Mouse (Mus musculus) spleen, postnatal 14 days (tissue): Measurements from ENCODE around the gene Gm19402.

Source experiments
- DNase-seq, 2 experiments: peaks; one replicate each; pipeline ENCODE4 v3.0.0; 2021 to 2022; ENCODE audit warnings: low spot score in 2 of 2

The Gm19402 gene

DNA sequence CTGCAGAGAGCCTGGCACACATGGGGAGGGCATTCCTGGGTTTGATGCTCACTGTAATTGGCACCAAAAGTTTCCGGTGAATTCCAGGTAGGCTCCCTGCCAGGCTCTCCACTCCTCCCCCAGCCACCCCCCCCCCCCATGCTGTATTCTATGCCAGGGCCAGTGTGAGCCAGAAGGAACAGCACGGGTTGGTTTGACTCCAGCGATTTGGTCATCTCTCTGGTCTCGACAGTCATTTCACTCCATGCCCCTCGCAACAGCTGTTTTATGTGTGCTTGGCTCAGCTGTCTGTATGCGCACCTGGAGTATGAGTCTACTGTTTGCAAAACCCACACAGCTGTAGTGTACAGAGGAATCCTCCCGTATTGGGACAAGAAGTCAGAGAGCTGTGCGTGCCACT is 24.2 kb downstream of the Gm19402 start:
- no peak for DNase-seq

DNA sequence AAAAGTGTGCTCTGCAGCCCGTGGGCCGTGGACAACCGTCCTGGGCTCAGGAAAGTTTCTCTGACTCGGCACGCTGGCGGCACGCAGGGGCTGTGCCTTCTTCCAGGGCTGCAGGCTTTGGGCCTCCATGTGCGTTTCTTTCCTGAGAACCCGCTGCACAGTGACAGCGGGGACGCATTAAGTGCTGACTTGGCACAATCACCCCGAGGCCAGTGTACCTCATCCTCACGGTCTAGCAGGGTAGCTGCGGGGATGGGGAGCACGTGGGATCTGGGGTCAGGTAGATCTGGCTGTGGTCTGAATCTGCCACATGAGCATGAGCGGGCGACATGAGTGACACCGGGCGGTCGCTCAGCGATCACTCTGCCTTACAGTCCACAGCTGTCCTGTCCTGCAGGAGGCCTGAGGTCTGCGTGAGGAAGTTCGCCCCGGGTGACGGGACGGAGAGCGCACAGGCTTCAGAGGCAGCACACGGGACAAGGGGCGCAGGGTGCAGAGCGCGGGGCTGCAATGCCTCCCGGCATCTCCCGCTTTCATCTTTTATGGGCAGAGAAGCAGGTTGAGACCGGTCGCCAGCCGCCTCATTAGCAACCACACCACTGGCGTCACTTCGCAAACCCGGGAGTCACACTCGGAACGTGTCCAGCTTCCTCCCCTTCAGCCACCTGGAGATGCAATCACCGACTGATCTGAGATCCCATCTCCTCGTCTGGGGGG is 26.4 kb downstream of the Gm19402 start:
- DNase-seq: no peak

DNA sequence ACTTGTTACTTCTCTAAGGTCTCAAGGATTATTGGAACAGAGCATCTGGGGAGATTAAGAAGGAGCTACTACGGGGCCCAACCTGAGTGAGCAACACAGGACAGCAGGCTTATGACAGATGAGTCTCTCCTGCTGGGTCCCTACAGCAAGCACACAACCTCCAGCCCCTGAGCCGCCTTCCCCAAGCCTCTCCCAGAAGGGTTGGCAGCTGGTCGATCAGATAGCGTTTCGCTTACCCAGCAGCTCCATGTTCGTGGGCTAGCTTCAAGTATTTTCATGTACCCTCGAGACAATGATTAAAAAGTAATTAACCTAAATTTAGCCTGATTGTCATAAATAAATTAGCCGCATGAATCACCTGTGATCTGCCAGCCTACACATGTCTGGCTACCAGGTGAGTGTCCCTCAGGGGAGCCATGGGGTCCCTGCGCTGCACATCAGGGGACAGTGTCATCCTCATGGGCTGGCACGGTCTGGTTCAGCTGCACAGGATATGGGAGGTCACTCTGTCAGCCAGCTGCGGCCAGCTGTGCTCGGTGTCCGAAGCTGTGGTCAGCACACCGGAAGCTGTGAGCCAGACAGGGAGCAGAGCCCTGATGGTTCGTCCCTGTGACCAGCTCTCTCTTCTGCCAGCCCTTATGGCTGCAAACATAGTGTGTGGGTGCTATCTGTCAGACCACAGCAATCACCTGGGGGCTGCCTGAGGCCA is 32.1 kb downstream of the Gm19402 start:
- no peak for DNase-seq

DNA sequence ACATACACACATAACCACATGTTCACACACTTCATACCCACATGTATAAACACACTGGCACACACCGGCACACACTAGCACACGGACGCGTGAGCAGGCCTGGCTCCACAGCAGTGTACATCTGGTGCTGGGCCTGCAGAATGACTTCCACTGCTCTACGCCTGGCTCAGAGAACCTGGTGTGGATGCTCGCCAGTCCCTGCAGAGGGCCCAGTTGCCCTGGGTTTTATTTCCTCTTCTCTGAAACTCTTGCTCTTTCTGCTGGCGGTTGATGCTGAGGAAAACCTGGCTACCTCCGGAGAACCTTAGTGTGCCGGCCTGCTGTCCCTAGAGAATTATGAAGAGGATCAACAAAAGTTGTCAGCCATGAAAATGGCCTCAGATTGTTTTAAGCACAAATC is 38.5 kb downstream of the Gm19402 start:
- no peak for DNase-seq

DNA sequence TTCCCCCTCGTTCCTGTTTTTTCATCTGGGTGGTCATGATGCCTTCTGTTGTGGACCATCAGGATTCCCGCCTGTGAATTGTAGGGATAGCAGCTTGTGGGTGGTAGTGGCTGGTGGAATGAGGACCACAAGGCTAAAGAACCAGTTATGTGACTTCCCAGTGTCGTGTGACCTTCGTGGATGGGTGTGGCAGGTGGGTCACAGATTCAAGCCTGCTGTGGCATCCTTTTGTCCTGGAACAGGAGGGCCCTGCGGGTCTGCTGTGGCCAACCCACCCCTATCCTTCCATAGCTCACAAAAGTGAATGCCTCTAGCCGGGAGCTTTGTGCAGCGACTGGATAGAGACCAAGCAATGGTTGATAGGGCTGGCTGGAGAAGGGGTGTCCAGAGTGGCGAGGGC is 42.7 kb downstream of the Gm19402 start:
- no peak for DNase-seq

DNA sequence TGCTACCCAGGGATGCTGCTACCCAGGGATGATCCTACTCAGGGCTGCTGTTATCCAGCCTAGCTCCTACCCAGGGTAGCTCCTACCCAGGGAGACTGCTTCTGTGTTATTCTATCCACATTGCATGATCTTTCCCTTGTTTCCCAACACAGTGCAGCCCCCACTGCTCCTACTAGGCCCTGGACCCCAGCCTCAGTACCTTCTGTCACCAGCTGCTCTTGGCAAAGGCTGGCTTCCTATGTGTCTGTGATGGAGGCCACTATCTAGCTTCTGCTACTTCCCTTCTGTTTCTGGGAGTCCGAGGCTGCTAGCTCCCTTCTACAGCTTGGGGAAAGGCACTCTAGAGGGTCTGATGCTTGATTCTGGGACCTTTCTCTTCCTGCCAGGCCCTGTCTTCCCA is 43.1 kb downstream of the Gm19402 start:
- DNase-seq: no peak

DNA sequence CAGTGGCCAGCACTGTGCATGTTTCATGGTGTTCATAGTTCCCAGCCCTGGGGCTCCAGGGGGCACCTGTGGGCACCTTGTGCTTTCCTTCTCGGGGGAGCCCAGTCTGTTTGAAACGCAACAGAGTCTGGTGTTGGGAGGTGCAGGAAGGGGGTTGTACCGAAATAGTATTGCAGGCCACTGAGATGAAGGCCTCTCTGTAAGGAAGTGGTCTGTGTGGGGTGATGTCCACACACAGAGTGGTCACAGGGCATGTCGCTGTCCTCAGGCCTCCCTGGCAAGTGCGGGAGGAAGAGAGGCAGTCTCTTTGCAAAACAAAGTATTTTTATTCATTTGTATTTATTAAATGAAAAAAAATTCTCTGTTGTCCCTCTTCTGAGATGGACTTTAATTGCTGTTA is 45.0 kb downstream of the Gm19402 start:
- no peak for DNase-seq

DNA sequence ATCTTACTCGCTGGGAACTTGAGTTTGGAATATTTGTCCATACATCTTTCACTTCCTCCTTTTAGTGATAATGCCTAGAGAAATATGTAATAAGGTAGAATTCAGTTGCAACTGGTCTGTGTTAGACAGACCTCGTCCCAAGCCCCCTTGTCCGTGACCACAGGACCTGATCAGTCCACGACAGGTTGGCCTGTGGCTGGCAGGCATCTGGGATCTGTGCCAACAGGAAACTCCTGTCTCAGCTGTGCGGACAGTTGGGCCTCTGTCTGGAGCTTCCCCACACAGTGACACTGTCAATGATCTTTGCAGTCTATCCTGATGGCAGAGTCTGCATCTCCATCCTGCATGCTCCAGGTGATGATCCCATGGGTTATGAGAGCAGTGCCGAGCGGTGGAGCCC is 47.4 kb downstream of the Gm19402 start:
- DNase-seq: no peak
